Mouse (Mus musculus) G1E-ER4 (cell line): ENCODE results near the gene Syce3. TPM values are rescaled to one million over a fixed set of nuclear protein-coding genes. Genes with fewer than 3 reads are reported as not detected.

ENCODE experiments used
- GATA1 ChIP-seq: IDR thresholded peaks from one replicate; pipeline ENCODE4 v1.8.0; 2012; ENCODE audit warnings: low read length, inconsistent platforms
- polyA plus RNA-seq: library from polyadenylated mRNA; stranded (reverse); fragments of >175 nt; gene quantifications from 2 replicates; pipeline ENCODE4 v1.2.3, GENCODE M21; 2012

Gene Syce3
- polyA plus RNA-seq, 1 experiment, result not detected

- TF ChIP-seq GATA1, result no peak
Measured at GRCm38 (mm10) chr15:89428821-89429351, 18.6 kb upstream of the Syce3 start.

GRCm38 (mm10) chr15:89428136-89428790, 18.0 kb upstream of the Syce3 start:
- no peak for TF ChIP-seq GATA1

- TF ChIP-seq GATA1, result no peak
Measured at GRCm38 (mm10) chr15:89426716-89427115, 16.4 kb upstream of the Syce3 start.

- no peak for TF ChIP-seq GATA1
Measured at GRCm38 (mm10) chr15:89425711-89426121, 15.4 kb upstream of the Syce3 start, which contains the start of gene Cpt1b. TSS of gene Cpt1b (minus strand) at chr15:89425863.

- TF ChIP-seq GATA1, result no peak
Measured at GRCm38 (mm10) chr15:89424621-89425020, 14.3 kb upstream of the Syce3 start.

GRCm38 (mm10) chr15:89421938-89422337, 11.6 kb upstream of the Syce3 start:
- TF ChIP-seq GATA1, result no peak

- TF ChIP-seq GATA1, result no peak
Measured at GRCm38 (mm10) chr15:89415282-89415681, 5.0 kb upstream of the Syce3 start.

- no peak for TF ChIP-seq GATA1
Measured at GRCm38 (mm10) chr15:89406691-89407090, 3.6 kb downstream of the Syce3 start.

- no peak for TF ChIP-seq GATA1
Measured at GRCm38 (mm10) chr15:89404831-89405623, 5.3 kb downstream of the Syce3 start.

- no peak for TF ChIP-seq GATA1
Measured at GRCm38 (mm10) chr15:89402471-89402870, 7.8 kb downstream of the Syce3 start.

- TF ChIP-seq GATA1, result no peak
Measured at GRCm38 (mm10) chr15:89399716-89400115, 10.6 kb downstream of the Syce3 start.

- no peak for TF ChIP-seq GATA1
Measured at GRCm38 (mm10) chr15:89398146-89398545, 12.2 kb downstream of the Syce3 start.

GRCm38 (mm10) chr15:89396883-89397282, 13.4 kb downstream of the Syce3 start:
- TF ChIP-seq GATA1, result no peak

- TF ChIP-seq GATA1, result no peak
Measured at GRCm38 (mm10) chr15:89390081-89390480, 20.2 kb downstream of the Syce3 start.

- no peak for TF ChIP-seq GATA1
Measured at GRCm38 (mm10) chr15:89387127-89387526, 23.2 kb downstream of the Syce3 start.

- TF ChIP-seq GATA1, result no peak
Measured at GRCm38 (mm10) chr15:89384617-89385016, 25.7 kb downstream of the Syce3 start, which contains the start of gene Klhdc7b. TSS of gene Klhdc7b (plus strand) at chr15:89384917.
